Mouse (Mus musculus): ENCODE measurements at regions not wholly inside any gene's neighbourhood (a gene's known extent, or its start where the extent isn't known, plus 50 kb on each side); places are given as distances from the start of the nearest gene placed in this dataset.
"Not testable (repeated sequence)": the region's sequence is repeated elsewhere in the genome, so short reads cannot be mapped to it uniquely, and the experiment has no call there.

DNA sequence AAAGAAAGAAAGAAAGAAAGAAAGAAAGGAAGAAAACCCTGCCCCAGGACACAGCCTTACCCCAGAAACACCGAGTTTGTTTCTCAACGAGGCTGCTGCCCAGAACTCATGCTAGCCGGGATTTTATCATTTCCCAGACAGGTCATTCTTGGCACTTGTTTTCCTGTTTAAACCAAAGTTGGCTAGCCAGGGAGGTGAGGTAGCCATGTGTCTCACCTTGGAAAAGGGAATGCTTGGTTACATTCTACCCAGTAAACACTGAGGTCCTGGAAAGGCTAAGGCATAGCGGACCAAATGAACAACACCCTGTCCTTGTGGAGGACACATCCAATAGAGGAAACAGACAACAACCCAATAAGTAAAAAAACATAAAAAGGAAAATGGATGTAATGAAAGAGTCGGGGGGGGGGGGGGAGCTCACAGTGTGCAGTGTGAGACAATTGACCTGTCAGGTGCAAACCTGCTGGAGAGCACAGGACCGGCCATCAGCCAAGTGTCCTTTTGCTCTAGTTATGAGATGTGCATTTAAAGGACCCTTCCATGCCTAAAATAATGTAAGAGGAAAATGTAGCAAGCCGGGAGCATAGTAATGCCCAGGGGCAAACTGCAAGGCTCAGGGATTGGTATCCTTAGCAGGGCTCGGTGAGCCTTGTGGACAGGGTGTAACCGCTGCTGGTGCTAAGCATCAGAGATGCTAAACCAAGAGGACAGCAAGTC is 78.2 kb upstream of the Fzd7 start:
- no peak for DNase-seq (ENCODE audit: low read depth, low spot score)

DNA sequence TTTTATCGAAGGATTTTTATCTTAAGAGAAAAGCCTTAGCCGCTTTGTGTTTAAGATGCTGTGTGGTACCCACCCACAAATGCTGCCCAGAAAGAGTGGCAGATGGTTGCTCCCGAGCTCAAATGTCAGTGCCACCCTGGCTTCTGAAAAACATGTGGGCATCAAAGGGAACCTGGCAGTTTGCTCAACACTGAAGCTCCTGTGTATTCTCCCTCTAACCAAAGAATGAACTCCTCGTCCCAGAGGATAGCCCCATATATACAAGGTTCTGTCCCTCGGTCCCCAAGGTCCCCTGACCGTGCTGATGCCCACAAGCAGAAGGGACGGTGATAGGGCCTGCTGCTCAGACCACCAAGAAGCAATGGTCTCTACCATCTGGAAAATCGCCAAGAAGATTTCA is 76.9 kb upstream of the Fzd7 start:
- no peak for DNase-seq (ENCODE audit: low read depth, low spot score)

DNA sequence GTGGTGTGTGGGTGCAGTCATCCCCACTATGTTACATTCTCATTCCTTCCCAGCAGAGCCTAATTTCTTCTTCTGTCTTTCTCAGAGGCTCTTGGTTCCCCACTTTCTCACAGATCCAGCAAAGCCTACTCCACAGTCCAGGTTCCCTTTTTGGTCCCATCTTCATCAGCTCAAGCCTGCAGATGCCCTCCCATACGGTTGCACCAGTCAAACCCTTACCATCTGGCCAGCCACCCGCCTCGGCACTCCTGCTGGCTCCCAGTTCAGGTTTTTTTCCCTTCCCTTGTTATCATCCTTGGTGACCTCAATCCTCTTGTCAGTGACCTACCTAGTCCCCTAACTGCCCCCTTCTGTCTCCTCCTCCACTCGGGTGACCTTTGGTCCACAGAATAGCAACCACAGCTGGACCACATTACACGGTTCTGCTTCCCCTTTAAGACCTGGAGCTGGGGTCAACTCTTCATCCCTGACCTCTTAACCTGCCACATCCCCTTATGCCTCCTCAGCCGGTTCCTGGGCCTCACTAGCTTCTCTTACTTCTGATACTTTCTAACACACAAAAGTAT is 75.4 kb upstream of the Fzd7 start:
- DNase-seq (ENCODE audit: low read depth, low spot score), result no peak

DNA sequence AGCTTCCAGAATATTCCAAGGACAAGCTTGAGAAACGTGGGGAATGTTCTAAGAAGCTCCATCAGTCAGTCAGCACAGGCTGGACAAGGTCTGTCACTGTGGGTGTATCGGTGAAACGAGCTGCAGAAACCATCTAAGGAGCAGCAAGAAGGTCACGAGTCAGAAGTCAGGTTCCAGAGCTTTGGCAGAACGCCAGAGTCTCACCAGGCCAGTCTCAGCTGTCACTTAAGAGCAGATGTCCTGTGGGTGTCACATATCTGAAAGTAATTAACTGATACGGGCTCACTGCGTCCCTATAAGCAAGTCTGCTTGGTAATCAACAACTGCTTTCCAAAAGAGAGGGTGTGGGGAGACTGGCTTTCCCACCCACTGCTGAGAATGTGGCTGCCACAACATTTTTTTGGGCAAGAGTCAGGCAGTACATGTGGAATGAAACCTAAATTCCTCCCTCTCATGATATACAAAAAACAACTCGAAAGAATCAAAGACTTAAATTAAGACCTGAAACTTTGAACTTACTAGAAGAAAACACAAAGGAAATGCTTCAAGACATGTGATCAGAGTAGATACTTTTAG is 72.6 kb upstream of the Fzd7 start:
- DNase-seq (ENCODE audit: low read depth, low spot score), result peak; percentile 47

DNA sequence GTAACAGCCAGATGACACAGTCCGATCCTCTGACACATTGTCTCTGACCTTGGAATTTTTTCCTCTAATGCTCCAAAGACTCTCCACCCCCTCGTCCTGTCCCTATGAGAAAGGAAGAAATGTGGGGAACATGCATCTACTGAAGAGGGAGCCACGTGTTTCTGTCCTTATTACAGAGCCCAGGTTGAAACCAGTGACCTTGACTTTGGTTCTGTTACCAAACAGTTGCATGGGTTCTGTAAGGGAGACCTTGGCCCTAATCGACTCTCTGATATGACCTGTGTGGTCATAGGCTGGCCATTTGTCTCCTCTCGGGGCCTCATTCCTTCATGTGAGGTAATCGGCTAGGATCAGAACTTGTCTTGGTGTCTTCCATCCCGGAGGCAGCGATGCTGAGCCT is 69.0 kb upstream of the Fzd7 start:
- DNase-seq (ENCODE audit: low read depth, low spot score), result no peak

DNA sequence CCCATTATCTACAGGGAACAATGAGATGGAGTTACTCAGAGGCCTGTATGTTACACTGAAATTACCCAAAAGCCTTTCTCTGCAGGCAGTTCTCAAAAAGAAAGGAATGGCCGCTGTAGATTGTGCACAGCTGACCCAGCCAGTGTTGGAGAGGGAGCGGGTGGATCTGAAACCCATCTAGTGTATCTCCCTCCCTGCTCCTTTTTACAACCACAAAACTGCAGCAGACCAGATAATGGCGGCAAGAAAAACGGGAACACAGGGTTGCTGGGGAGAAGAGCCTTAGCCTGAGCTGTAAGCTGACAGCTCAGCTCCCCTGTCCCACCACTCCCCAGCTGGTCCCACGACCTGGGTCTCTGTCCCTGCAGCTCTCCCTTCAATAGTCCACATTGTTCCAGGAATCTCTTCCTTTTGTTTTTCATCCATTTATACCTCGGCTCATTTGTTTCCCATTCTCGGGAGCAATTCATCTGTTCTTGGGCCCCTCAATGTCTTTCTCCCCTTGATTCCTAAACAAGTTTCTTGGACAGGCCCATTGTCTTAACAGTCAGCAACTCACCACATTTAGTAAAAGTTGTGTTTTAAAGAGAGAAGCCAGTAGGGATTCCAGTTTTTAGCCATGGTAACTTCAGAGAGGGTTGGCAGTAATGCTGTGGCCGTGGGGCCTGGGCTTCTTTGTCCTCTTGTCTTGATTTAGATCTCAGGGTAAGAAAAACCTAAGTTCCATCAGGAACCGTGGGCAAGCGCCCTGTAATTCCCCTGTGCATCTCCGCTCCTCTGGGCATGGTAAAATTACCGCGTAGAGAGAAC is 67.6 kb upstream of the Fzd7 start:
- DNase-seq (ENCODE audit: low read depth, low spot score), result no peak

DNA sequence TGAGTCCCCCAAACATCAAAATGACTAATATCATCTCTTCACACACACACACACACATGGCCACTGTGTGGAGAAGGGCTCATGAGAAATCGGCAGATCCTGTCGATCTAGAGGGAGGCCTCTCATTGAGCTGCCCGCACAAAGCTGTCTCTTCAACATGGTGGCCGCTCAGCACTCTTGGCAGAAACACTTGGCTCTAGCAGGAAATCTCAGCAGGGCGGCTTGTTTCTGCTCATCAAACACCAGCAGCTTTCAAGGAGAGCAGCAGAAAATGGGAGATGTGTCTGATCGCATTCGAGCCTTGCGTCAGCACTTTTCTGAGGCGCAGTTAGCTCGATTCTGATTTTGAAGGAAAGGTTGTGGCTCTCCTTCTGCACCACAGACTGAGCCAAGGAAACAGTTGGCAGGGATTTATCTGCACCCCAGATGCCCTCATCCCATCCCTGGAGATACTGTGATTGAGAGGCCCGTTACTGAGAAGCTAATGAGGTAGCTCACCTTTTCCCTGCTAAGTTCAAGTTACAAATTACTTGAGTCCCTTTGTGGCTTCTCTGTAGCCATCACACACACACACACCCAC is 66.4 kb upstream of the Fzd7 start:
- DNase-seq (ENCODE audit: low read depth, low spot score), result no peak

DNA sequence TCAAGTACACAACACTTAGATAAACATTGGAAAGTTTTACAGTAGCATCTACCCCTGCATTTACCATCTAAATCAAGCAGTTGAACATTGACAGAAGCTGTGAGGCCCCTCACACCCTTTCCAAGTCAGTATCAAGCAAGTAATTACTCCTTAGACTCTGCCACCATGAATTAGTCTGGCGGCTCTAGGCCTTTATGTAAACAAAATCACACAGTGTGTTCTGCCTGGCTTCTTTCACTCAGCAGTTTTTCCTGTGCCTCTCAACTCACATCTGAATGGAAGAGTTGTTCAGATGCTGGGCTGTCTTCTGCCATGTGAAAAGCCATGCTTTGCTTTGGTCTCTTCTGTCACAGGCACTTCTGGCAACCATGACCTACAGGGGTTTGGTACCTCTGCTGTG is 64.9 kb upstream of the Fzd7 start:
- DNase-seq (ENCODE audit: low read depth, low spot score), result no peak

DNA sequence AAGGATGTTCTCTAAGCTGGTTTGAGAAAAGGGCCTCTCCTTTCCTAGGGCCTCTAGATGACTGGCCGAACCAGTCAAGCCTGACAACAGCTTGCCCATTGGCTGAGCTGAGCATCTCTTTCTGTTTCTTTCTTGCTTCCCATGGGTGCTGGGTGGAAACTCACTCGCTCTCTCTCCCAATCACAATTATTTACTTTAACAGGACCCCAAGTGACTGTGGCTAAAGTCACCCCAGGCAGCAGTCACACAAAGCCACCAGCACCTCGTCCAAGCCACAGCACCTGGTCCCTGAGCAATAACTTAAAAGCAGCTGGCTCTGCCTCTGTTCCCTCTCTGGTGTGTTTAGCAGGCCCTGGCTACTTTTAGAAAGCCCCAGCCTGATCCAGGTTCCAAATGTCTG is 64.3 kb upstream of the Fzd7 start:
- no peak for DNase-seq (ENCODE audit: low read depth, low spot score)

DNA sequence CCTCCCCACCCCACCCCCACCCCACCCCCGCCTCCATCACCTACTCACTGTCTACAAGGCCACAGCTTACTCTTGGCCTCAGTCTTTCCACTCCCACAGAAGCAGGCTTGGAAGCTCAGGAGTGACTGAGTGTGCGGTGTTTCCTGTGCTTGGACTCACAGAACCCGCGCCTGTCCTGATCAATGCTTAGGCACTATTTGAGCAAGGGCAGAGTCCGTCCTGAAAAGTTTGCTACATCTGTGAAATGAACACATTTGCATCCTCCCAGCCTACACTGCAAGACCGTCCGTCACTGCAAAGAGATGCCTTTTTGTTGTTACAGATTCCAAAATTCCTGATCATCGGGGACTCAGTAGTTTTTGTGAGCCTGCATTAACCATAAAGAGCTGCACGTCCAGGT is 63.5 kb upstream of the Fzd7 start:
- DNase-seq (ENCODE audit: low read depth, low spot score), result no peak

DNA sequence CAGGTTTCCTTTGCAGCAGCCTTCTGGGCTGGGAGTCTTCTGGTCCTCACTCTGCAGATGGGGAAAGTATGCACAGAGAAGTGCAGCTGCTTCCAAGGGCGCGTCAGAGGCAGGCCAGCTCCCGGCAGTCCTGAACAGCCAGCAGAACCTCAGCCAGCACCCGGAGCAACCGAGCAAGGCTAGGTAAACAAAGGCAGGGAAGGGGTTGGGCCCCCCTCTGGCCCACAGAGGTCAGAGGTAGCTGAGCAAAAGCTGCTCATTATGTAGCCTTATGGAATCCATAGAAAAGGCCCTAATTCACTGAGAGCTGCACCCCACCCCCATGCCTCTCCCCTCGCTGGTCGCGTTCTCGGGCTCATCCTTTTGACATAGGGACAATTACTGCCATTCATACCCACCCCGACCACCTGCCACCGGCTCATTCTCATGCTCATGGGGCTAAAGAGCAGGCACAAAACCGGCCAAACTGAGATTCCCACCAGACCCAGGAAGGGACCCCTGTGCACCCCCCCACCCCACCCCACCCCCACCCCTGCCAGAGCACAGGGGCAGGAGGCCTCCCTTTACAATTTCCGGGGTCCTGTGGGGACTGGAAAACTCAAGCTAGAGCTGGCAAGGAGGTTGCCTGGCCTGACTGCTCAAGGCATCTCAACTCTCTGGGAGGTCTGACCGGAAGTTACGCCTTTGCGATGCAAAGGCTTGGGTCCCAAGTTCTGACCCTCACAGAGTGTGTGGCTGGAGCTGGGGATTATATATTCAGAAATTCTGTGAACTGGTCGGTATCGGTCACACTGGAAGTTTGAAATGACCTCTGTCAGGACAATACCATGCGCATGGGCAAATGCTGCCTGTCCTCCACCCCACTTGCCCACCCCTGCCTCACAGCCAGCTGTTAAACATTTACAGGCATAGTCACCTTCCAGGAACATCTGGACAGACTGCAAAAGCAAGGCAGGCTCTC is 59.0 kb upstream of the Fzd7 start:
- no peak for DNase-seq (ENCODE audit: low read depth, low spot score)

DNA sequence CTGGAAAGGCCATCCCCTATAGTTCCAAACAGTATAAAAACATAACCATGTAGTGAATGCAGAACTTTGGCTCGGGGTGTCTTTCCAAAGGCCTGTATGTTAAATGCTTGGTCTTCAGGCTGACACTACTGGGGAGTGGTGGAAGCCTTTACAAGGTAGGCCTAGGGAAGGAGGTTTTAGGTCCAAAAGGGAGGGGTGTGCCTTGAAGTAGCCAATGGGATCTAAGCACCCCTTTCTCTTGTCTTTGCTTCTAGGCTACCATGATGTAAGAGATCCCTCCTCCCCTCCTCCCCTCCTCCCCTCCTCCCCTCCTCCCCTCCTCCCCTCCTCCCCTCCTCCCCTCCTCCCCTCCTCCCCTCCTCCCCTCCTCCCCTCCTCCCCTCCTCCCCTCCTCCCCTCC is 56.5 kb upstream of the Fzd7 start:
- not testable (repeated sequence) for DNase-seq (ENCODE audit: low read depth, low spot score)

DNA sequence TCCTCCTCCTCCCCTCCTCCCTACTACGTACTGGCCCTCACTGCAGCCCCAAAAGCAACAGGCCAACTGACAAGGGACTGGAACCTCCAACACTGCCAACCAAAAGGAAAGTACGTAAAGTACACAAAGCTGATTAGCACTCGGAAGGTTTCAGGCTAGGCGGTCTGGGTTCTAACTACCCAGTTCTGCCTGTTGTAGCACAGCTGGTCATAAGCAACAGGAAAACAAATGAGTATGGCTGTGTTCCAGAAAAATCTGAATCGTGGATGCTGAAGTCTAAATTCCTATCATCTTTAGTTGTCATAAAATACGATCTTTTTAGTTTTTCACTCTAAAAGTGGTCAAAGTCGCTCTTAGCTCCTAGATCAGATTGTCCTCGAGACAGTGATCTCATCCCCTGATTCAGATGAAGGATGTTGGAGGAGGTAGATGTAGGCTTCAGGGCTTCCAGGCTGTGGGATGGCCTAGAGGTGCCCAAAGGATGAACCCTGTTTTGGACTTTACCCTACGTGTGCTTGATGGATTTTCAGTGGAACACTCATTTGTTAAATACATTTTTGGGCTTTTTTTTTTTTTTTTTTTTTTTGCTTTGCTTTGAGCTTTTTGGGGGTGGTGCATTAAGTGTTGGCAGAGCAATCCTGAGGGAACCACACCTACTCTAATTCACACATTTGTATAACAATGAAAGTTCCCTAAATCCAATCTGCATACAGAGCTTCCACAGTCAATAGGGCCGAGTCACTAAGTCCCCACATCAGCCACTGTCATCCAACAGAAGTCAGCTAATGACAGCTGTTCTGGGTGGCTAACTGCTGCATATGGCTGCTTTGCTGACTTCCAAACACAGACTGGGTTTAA is 55.6 kb upstream of the Fzd7 start:
- peak; percentile 16 for DNase-seq (ENCODE audit: low read depth, low spot score)

DNA sequence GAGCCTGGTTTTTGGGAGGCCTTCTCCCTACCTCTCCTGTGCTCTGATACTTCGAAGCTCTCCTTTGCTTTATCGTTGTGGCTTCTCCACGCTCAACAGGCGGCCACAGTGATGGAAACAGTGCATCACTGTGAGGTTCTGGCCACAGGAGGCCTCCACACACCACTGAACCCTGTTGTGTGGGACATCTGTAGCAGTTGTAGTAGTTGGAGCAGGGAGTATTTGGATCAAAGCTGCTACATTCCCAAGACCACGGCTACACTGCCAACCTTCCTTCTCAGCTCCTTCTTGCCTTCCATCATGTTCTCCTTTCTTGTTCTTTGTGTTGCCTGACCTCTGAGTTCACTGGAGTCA is 55.0 kb upstream of the Fzd7 start:
- DNase-seq (ENCODE audit: low read depth, low spot score), result no peak

DNA sequence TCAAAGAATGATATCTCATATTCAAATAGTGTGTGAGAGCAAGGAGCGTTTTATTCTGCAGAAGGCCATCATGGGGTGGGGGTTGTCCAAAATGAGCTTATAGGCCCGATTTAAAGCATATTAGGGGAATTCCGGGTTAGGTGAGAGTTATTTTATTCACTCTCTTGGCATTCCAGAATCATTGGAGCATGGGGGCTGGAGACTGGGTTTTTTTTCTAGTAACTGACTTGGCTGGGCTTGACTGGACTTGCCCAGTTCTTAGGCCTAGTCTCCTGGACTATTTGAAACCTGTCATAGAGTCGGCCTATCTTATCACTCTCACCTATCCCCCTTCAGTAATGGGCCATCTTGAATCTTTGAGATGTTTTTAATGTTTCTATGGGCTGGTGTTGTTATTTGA is 52.9 kb upstream of the Fzd7 start:
- DNase-seq (ENCODE audit: low read depth, low spot score), result no peak

DNA sequence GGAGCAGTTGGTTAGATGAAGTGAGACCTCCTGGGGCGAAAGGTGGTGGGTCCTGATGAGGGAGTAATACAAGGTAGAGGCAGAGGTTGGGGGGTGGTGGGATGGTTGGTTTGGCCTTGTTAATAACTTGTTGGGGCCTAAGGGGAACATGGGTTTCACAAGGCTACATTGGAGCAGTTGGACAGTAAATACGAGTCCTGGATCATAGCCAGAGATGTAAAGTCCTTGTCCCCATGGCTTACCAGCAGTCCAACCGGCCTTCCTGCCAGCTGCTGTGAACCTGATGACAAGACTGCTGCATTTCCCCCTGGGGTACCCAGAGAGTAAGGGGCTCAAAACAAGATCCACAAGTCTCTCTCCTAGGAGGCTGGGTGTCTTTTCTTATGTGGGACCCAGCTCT is 52.0 kb upstream of the Fzd7 start:
- peak; percentile 5 for DNase-seq (ENCODE audit: low read depth, low spot score)

DNA sequence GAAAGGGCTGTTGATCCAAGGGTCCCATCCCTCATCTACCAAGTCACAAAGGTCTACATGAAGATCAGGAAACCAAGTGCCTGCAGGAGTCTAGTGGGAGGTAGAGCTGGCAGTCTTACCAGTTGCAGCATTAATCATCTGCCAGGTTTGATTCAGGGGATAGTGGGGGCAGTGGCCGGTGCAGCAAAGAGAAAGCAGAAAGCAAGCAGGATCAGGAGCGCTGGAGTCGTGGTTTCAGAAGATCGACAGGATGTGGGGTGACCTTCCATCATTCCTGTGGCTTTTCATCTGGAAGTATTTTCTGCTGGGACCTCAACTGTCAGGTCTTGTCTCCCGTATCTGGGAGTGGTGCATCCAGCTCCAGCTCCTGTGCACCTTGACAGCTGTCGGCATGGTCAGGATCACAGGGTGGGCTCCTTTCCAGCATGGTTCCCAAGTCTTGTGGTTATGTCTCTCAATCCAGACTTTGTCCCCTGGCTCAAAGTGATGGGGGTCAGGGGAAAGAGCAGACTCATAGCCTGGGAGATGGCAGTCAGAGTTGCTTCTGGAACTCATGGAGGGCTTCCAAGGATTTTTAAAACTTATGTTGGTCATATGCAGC is 51.2 kb upstream of the Fzd7 start:
- DNase-seq (ENCODE audit: low read depth, low spot score), result peak; percentile 85
